Mouse (Mus musculus) 3134 (cell line): ENCODE data around the gene Ube2d1.

Source experiments
- DNase-seq: peaks from one replicate; pipeline ENCODE4 v3.0.0-alpha.2; 2011; ENCODE audit warnings: low spot score; ENCODE audit not compliant: insufficient read length; ENCODE audit errors: extremely low read depth

The Ube2d1 gene

DNA sequence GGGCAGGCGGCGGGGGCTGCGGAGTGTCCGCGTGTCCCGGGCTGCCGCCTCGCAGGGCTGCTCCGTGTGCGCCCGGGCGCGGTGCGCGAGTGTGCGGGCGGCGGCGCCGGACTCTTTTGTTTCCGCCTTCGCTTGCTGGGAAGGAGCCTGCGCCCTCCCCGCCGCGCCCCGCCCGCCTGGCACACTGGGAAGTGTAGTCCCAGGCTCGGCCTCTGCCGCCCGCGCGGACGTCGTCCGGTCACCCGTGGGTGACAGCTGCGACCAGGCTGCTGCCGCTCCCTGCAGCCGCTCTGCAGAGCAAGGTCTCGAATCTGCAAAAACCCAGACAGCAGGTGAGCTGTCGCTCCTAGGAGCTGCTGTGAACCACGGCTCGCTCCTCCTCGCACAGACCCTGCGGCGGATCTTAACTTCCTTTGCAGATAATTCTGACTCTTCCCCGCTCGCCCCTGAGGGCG, at the start of gene Ube2d1:
Gene Ube2d1 (minus strand): TSS at position 137 of the 455 bp plus-strand sequence.
- peak; percentile 84 for DNase-seq

- no peak for DNase-seq
Observed at GRCm38 (mm10) chr10:71332859-71333258, 47.8 kb upstream of the Ube2d1 start.

DNA sequence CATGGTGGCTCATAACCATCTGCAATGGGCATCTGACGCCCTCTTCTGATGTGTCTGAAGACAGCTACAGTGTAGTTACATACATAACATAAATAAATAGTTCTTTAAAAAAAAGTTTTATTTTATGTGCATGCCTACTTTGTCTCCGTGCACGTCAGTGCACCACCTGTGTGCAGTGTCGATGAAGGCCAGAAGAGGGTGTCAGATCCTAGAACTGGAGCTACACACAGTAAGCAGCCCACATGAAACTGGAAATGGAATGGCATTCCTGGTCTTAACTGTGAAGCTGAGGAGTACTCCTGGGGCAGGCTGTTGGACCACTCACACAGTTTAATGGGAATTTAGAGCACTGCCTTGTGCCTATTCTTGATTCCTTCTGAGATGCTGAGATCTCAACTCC, 47.3 kb upstream of the Ube2d1 start:
- no peak for DNase-seq

GRCm38 (mm10) chr10:71331908-71332307, 46.8 kb upstream of the Ube2d1 start:
- DNase-seq, result no peak

GRCm38 (mm10) chr10:71330070-71330469, 45.0 kb upstream of the Ube2d1 start:
- DNase-seq, result no peak

DNA sequence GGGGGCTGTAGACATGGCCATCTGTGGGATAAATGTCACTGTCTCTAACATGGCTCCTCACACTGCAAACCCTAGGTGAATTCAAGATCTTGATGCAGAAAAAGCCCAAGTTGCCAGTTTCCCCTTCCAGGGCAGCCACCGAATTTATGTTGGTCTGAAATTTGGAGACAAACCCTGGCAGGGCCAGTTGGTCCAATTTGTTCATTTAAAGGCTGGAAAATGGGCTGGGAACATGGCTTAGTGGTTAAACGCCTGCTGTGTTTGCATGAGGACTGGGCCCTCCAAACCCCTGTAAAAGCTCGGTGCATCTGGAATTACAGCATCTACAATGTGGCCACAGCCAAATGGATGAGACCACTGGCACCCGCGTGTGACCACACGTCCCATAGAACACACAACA, 44.2 kb upstream of the Ube2d1 start:
- no peak for DNase-seq

GRCm38 (mm10) chr10:71328870-71329269, 43.8 kb upstream of the Ube2d1 start:
- no peak for DNase-seq

DNA sequence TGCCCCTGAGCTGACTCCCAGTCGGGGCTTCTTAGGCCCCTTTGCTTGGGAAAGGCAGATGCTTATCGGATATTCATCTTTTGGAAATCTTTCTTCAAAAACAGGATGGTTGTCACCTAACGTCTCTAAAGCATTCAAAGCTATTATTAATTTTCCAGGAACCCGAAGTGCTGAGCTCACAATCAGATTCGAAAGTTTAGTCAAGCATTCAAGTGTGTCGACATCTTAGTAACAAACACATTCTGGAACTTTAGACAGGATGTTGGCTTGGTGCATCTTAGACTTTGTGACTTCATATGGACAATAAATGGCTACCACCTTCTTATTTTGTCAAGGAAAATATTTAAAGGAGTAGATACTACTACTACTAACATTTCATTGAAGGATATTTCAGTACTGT, 43.3 kb upstream of the Ube2d1 start:
- no peak for DNase-seq

- DNase-seq, result no peak
Observed at GRCm38 (mm10) chr10:71327386-71327785, 42.3 kb upstream of the Ube2d1 start.

GRCm38 (mm10) chr10:71326789-71327188, 41.7 kb upstream of the Ube2d1 start:
- peak; percentile 28 for DNase-seq

GRCm38 (mm10) chr10:71326123-71326522, 41.1 kb upstream of the Ube2d1 start:
- no peak for DNase-seq

DNA sequence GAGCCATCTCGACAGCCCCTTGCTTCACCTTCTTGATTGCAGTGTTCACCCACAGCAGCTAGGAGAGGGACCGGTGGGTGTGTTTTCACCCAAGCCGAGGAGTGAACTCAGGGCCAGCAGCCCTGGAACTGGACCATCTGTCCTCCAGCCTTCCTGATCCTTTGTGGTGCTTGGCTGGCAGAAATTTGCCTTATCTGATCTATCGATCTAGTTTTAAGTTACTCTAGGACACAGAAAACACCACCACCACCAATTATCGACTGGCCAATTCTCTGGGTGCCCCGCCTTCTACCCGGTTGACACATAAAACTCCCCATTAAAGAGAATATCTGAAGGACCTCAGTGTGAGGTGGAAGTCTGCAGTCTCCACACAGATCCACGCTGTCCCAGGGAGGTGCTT, 38.6 kb upstream of the Ube2d1 start:
- no peak for DNase-seq

GRCm38 (mm10) chr10:71316497-71316896, 31.4 kb upstream of the Ube2d1 start:
- no peak for DNase-seq

DNA sequence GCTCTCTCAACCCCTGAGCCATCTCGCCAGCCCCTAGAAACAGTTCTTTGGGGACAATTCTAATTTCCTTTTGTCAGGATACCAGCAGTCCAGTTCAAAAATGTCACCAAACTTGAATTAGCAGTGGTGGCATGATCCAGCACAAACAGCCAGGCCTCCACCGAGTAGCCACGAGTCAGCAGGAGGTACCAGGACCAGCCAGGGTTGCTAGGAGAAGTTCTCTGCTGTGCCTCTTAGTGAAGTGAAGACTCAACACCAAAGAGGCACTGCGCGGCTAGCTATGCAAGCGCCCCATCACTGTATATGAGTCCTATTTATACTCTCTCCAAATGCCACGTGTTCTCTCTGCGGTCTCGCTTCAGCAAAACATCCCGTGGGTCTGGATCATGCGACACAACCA, 31.0 kb upstream of the Ube2d1 start:
- DNase-seq, result no peak

- DNase-seq, result no peak
Observed at GRCm38 (mm10) chr10:71314596-71314995, 29.5 kb upstream of the Ube2d1 start.

GRCm38 (mm10) chr10:71310288-71310687, 25.2 kb upstream of the Ube2d1 start:
- no peak for DNase-seq

- DNase-seq, result no peak
Observed at GRCm38 (mm10) chr10:71308199-71308598, 23.1 kb upstream of the Ube2d1 start.

DNA sequence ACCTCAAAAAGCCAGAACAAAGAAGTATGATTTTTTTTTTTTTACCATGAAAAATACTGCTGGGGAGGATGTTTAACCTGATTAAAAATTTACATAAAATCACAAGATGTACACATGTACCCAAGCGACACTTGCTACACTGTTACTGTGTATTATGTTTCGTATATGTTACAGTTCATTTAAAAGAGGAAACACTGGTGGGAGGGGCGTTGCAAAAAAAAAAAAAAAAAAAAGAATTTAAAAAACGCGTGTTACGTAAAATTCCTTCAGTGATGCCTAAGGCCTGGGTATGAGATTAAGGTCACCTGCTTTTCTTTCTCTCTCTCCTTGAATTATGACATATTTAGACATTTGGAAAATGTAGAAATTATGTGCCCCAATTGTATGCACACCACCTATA, 21.7 kb upstream of the Ube2d1 start:
- DNase-seq, result no peak

DNA sequence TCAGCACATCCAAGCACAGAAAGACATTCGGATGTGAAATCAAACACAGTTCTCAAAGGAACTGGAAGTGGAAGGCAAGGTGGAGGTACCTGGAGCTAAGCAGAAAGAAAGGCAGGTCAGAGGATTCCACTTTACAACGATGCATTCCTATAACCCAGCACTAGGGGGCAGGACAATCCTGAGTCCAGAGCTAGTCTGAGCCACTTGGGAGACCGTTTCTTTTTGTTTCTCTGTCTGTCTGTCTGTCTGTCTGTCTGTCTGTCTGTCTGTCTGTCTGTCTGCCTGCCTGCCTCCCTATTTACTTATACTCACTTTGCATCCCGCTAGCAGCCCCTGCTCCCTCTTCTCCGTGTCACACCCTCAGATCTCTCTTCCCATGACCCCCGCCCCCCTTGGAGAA, 21.1 kb upstream of the Ube2d1 start:
- DNase-seq, result no peak

DNA sequence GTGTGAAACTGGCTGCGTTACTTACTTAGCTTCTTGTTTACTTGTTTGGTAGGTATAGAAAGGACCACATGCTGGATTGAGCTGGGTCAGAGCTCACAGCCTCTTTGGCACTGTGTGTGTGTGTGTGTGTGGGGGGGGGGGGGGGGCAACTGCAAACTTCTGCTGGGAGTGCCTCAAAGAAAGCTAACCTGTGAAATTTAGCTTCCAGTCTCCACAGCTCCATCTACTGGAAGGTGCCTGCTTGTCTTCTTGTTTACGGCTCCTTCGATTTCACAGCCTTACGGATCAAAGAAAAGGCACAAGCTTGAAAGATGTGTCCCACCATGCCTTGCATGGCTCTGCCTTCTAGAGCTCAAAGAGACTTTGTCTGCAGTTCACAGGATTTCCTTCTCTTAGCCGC, 17.4 kb upstream of the Ube2d1 start:
- DNase-seq, result no peak

DNA sequence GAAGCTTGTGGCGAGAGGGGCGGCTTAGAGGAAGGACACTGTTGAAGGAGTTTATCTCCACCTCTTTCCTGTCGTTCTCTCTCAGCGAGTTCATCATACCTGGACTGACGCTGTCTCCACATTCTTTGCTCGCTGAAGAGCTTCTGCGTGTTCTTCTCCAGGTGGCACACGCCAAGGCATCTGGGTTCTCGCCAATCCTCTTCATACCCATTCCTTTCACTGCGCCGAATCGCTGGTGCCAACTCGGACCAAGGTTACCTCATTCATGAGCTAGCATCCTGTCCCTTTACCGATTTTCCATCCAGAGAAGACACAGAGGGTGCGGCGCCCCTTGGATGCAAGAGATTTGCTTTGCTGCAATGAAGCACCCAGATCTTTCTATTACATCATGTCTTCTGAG, 15.1 kb upstream of the Ube2d1 start:
- DNase-seq, result no peak

GRCm38 (mm10) chr10:71293245-71293644, 8.2 kb upstream of the Ube2d1 start:
- DNase-seq, result no peak

GRCm38 (mm10) chr10:71292254-71292653, 7.2 kb upstream of the Ube2d1 start:
- DNase-seq, result peak; percentile 34
